Mouse (Mus musculus): ENCODE data around the gene Rsph6a.
"Not testable (repeated sequence)": the region's sequence is repeated elsewhere in the genome, so short reads cannot be mapped to it uniquely, and the experiment has no call there.

The Rsph6a gene

GRCm38 (mm10) chr7:19046286-19047069 is 8.0 kb upstream of the Rsph6a start:
- no peak for DNase-seq (ENCODE audit: extremely low read depth, low read depth)

DNA sequence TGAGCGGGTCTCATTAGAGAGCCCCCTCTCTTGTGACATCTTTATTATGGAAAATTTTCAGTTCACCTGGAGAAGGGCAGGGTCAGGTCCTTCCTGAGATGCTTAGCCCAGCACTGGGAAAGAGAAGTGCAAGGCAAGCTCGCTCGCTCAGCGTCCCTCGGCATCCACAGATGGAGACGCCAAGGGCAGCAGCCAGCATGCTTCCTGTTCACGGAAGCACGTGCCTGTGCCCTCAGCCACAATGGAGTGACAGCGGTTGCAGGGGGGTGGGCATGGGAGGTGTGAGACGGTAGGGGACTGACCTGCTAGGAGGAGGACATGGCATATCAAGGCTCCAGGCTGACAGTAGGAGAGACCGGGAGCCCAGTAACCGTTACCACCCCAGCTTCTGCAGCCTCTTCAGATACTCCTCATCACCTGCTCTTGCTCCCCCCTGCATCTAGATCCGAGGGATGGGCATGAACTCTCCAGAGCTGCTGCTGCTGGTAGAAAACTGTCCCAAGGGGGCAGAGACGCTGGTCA is 6.4 kb upstream of the Rsph6a start:
- no peak for DNase-seq (ENCODE audit: extremely low read depth, low read depth)

DNA sequence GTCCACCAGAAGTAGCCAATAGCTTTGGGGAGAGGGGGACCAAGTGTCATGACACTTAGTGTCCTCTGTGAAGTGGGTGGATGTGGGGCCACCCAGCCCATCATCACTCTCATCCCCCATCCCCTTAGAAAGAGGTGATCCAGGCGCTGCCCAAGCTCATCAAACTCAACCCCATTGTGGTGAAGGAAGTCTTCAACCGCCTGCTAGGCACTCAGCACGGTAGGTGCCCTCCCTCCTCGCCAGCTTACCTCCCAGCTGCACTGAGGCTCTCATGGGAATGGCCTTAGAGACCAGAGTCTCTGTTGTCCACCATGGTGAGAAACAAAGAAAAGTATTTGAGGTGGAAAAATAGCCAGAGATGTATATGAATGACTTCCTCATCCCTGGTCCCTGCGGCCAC is 5.2 kb upstream of the Rsph6a start:
- DNase-seq (ENCODE audit: extremely low read depth, low read depth), result no peak

GRCm38 (mm10) chr7:19050172-19050571 is 4.3 kb upstream of the Rsph6a start:
- DNase-seq (ENCODE audit: extremely low read depth, low read depth), result no peak

- no peak for DNase-seq (ENCODE audit: extremely low read depth, low read depth)
Measured at GRCm38 (mm10) chr7:19051161-19051560, 3.3 kb upstream of the Rsph6a start.

DNA sequence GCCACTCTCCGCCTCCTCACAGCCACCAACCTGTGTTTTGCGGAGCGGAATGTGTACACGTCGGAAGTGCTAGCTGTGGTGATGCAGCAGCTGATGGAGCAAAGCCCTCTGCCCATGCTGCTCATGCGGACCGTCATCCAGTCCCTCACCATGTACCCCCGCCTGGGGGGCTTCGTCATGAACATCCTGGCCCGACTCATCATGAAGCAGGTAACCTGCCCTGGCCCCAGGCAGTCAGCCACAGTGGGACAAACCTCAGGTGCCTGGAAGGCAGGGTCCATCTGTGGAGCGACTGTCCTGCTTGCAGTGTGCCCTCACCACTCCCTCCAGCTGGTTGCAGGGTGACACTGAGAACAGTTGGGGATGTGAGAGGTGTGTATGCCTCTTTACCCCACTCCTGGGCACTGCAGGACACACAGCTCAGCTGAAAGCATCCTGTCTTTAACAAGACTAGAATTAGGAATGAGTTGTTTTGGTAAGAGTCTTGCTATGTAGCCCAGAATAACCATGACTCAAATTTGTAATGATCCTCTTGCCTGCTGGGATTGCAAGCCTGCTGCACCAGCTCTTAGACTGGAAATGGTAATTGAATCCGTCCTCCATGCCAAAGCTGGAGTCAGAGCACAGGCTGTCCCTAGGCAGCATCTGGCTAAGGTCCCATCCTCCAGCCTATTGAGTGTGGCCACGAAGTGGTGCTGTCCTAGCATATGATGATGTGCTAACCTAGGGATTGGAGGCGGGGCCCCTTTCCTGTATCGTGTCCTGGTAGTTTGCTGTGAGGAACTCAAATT is 1.9 kb upstream of the Rsph6a start:
- DNase-seq (ENCODE audit: extremely low read depth, low read depth), result no peak

DNA sequence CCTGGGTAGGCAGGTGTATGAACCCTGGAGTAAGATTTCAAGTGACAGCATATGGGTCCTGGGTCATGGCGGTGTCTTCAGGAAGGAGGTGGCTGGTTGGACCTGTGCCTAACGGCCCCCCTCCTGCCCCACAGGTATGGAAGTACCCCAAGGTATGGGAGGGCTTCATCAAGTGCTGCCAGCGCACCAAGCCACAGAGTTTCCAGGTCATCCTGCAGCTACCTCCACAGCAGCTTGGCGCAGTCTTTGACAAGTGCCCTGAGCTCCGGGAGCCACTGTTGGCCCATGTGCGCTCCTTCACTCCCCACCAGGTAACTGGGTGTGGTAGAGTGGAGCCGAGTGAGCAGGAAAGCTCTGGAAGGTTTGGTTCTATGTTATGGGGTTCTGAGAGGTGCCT is 1.4 kb upstream of the Rsph6a start:
- DNase-seq (ENCODE audit: extremely low read depth, low read depth), result no peak

GRCm38 (mm10) chr7:19054777-19055076 is 237 bp downstream of the Rsph6a start:
- no peak for DNase-seq (ENCODE audit: extremely low read depth, low read depth)

- no peak for DNase-seq (ENCODE audit: extremely low read depth, low read depth)
Measured at GRCm38 (mm10) chr7:19055108-19055507, 618 bp downstream of the Rsph6a start.

- no peak for DNase-seq (ENCODE audit: extremely low read depth, low read depth)
Measured at GRCm38 (mm10) chr7:19057405-19057804, 2.9 kb downstream of the Rsph6a start.

DNA sequence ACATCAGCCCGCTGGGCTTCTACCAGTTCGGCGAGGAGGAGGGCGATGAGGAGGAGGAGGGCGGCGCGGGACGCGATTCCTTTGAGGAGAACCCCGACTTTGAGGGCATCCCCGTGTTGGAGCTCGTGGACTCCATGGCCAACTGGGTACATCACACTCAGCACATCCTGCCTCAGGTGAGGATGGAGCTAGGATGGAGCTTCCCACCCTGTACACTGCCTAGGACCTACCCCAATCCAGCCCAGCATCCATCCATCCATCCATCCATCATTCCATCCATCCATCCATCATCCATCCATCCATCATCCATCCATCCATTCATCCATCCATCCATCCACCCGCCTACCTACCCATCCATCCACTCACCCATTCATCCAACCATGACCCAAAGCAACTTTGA is 11.4 kb downstream of the Rsph6a start:
- no peak for DNase-seq (ENCODE audit: extremely low read depth, low read depth)

DNA sequence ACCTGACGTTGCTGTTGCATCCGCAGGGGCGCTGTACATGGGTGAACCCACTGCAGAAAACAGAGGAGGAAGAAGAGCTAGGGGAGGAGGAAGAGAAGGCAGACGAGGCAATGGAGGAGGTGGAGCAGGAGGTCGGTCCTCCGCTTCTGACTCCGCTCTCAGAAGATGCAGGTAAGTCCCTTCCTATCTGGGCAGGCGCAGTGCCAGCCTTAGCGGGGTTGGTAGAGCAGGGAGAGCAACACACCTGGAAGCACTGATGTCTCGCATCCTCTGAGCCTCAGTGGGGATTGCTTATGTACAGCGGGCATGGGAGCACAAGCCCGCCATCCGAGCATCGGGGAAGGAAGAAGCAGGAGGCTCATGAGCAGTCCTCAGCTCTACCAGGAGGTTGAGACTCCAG is 12.6 kb downstream of the Rsph6a start:
- no peak for DNase-seq (ENCODE audit: extremely low read depth, low read depth)

- no peak for DNase-seq (ENCODE audit: extremely low read depth, low read depth)
Measured at GRCm38 (mm10) chr7:19067935-19068334, 13.4 kb downstream of the Rsph6a start.

DNA sequence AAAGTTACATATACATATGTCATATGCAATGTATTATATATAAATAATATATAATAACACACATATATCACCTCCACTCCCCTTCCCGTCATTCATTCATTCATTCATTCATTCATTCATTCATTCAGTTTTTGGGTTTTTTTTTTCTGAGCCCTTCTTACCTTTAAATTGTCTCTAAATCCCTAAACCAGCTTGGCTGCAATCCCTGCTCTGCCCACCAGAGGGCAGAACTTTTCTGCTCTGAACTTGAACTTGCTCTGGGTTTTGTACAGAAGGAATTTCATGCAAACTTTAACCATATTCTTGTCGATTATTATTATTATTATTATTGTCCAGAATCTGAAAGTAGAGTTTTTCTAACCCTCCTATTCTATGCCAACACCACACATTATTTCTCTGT is 14.2 kb downstream of the Rsph6a start:
- peak; percentile 57 for DNase-seq (ENCODE audit: extremely low read depth, low read depth)

DNA sequence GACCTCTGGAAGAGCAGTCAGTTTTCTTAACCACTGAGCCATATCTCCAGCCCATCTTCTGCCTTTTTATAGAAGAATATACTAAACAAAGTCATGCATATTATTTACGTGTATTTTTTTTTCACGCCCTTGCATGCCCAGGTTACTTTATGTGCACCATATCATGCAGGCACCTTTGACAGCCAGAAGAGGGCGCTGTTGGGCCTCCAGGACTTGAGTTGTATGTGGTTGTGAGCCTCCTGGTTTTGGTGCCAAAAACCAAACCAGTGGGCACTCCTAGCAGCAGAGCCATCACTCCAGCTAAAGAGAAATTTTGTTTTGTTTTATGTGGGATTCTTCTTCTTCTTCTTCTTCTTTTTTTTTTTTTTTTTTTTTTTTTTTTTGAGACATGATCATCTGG is 15.0 kb downstream of the Rsph6a start:
- peak; percentile 36 for DNase-seq (ENCODE audit: extremely low read depth, low read depth)

GRCm38 (mm10) chr7:19071024-19071423 is 16.5 kb downstream of the Rsph6a start:
- DNase-seq (ENCODE audit: extremely low read depth, low read depth), result not testable (repeated sequence)

- no peak for DNase-seq (ENCODE audit: extremely low read depth, low read depth)
Measured at GRCm38 (mm10) chr7:19073504-19073903, 19.0 kb downstream of the Rsph6a start.

DNA sequence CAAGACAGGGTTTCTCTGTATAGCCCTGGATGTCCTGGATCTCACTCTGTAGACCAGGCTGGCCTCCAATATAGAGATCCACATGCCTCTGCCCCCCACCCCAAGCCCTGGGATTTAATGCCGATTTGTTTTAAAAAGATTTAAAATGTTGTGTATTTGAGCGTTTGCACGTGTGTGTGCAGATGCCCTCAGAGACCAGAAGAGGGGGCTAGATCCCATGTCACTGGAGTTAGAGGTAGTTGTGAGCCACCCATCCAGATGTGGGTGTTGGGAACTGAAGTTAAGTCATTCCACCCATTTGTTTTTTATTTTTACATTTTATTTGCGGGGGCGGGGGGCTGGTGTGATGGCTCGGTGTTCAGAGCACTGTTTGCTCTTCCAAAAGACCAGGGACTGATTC is 20.0 kb downstream of the Rsph6a start:
- DNase-seq (ENCODE audit: extremely low read depth, low read depth), result no peak

- no peak for DNase-seq (ENCODE audit: extremely low read depth, low read depth)
Measured at GRCm38 (mm10) chr7:19075231-19075630, 20.7 kb downstream of the Rsph6a start.

- peak; percentile 87 for DNase-seq (ENCODE audit: extremely low read depth, low read depth)
Measured at GRCm38 (mm10) chr7:19075723-19076585, 21.5 kb downstream of the Rsph6a start, which contains the start of gene Dmwd. Gene Dmwd (plus strand): TSS chr7:19076227.

DNA sequence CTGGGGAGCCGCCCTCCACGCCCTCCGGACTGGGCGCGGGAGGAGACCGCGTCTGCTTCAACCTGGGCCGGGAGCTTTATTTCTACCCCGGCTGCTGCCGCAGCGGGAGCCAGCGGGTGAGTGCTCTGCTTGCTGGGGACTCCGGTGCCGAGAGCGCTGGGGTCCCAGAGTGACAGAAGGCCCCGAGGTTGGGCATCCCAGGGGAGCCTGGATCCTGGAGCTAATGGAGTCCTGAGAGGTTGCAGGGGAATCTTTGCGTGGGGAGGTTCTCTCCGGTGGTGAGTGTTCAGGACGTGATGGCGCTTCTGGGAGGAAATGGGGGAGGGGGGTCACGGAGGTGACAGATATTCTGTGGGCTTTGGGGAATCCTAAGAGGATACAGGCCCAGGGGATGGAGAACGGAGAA is 22.1 kb downstream of the Rsph6a start:
- no peak for DNase-seq (ENCODE audit: extremely low read depth, low read depth)

GRCm38 (mm10) chr7:19077761-19078160 is 23.3 kb downstream of the Rsph6a start:
- DNase-seq (ENCODE audit: extremely low read depth, low read depth), result peak; percentile 78

All from MEL-GATA-1-ER (cell line).